Mouse (Mus musculus) G1E-ER4 (cell line): ENCODE data around the gene Slc22a23. TPM values are rescaled to one million over a fixed set of nuclear protein-coding genes. Genes with fewer than 3 reads are reported as not detected.

ENCODE experiments used
- GATA1 ChIP-seq: IDR thresholded peaks from one replicate; pipeline ENCODE4 v1.8.0; 2012; ENCODE audit warnings: low read length, inconsistent platforms
- polyA plus RNA-seq: library from polyadenylated mRNA; stranded (reverse); fragments of >175 nt; gene quantifications from 2 replicates; pipeline ENCODE4 v1.2.3, GENCODE M21; 2012

Gene Slc22a23
- polyA plus RNA-seq, 1 experiment: 145 TPM

GRCm38 (mm10) chr13:34266942-34267660 lies 77.9 kb downstream of the Slc22a23 start:
- no peak for TF ChIP-seq GATA1

- no peak for TF ChIP-seq GATA1
Measured at GRCm38 (mm10) chr13:34266067-34266466, 78.9 kb downstream of the Slc22a23 start.

- no peak for TF ChIP-seq GATA1
Measured at GRCm38 (mm10) chr13:34265576-34265975, 79.4 kb downstream of the Slc22a23 start.

GRCm38 (mm10) chr13:34265022-34265565 lies 79.9 kb downstream of the Slc22a23 start:
- no peak for TF ChIP-seq GATA1

GRCm38 (mm10) chr13:34264508-34264907 lies 80.5 kb downstream of the Slc22a23 start:
- TF ChIP-seq GATA1: no peak

- no peak for TF ChIP-seq GATA1
Measured at GRCm38 (mm10) chr13:34258765-34259164, 86.2 kb downstream of the Slc22a23 start.

GRCm38 (mm10) chr13:34257177-34257576 lies 87.8 kb downstream of the Slc22a23 start:
- no peak for TF ChIP-seq GATA1

- TF ChIP-seq GATA1: no peak
Measured at GRCm38 (mm10) chr13:34256676-34257075, 88.3 kb downstream of the Slc22a23 start.

- no peak for TF ChIP-seq GATA1
Measured at GRCm38 (mm10) chr13:34255297-34255696, 89.7 kb downstream of the Slc22a23 start.

GRCm38 (mm10) chr13:34254691-34255090 lies 90.3 kb downstream of the Slc22a23 start:
- no peak for TF ChIP-seq GATA1

- TF ChIP-seq GATA1: no peak
Measured at GRCm38 (mm10) chr13:34253736-34254135, 91.2 kb downstream of the Slc22a23 start.

- no peak for TF ChIP-seq GATA1
Measured at GRCm38 (mm10) chr13:34248941-34249920, 95.8 kb downstream of the Slc22a23 start.

- TF ChIP-seq GATA1: no peak
Measured at GRCm38 (mm10) chr13:34248107-34248506, 96.9 kb downstream of the Slc22a23 start.

GRCm38 (mm10) chr13:34246821-34247220 lies 98.2 kb downstream of the Slc22a23 start:
- no peak for TF ChIP-seq GATA1

GRCm38 (mm10) chr13:34245216-34245615 lies 99.8 kb downstream of the Slc22a23 start:
- no peak for TF ChIP-seq GATA1

GRCm38 (mm10) chr13:34244186-34244585 lies 100.8 kb downstream of the Slc22a23 start:
- TF ChIP-seq GATA1: no peak
